Mouse (Mus musculus) lung, embryonic 15.5 days (tissue): ENCODE data around the gene Gm45062. TPM values are rescaled to one million over a fixed set of nuclear protein-coding genes. Genes with fewer than 3 reads are reported as not detected.

ENCODE experiments used
- ATAC-seq: fragments of 200-750 bp; cut with Nextera tagmentation; 2 replicates; pipeline ENCODE4 v1.8.0; 2017; ENCODE audit warnings: moderate number of reproducible peaks, borderline replicate concordance; ENCODE audit not compliant: low FRiP score, low TSS enrichment; ENCODE audit errors: extremely low read depth
- H3K27ac ChIP-seq: fragments of 300-500 bp; sonication (generic); 2 replicates; pipeline ENCODE4 v1.5.1; 2015; ENCODE audit warnings: moderate library complexity, mild to moderate bottlenecking, inconsistent platforms
- H3K27me3 ChIP-seq: fragments of 300-500 bp; sonication (generic); 2 replicates; pipeline ENCODE4 v1.6.1; 2015; ENCODE audit warnings: inconsistent platforms
- H3K36me3 ChIP-seq: fragments of 300-500 bp; sonication (generic); 2 replicates; pipeline ENCODE4 v1.6.1; 2015; ENCODE audit warnings: inconsistent platforms
- H3K4me1 ChIP-seq: fragments of 300-500 bp; sonication (generic); 2 replicates; pipeline ENCODE4 v1.6.1; 2015; ENCODE audit warnings: inconsistent platforms
- H3K4me2 ChIP-seq: fragments of 300-500 bp; sonication (generic); 2 replicates; pipeline ENCODE4 v1.6.1; 2015; ENCODE audit warnings: inconsistent platforms, mild to moderate bottlenecking, moderate library complexity
- H3K4me3 ChIP-seq: fragments of 300-500 bp; sonication (generic); 2 replicates; pipeline ENCODE4 v1.5.1; 2015; ENCODE audit warnings: mild to moderate bottlenecking, inconsistent platforms
- H3K9ac ChIP-seq: fragments of 300-500 bp; sonication (generic); 2 replicates; pipeline ENCODE4 v1.6.1; 2015; ENCODE audit warnings: inconsistent platforms
- H3K9me3 ChIP-seq: fragments of 300-500 bp; sonication (generic); 2 replicates; pipeline ENCODE4 v1.6.1; 2016; ENCODE audit warnings: inconsistent platforms
- whole genome bisulfite sequencing: fragments of 180-500 bp; shearing (Covaris S2); methylation state at CpG from one replicate; pipeline ENCODE4 v1.1.7; 2015; 5-methylcytosine and 5-hydroxymethylcytosine counted together
- polyA plus RNA-seq: library from polyadenylated mRNA; unstranded; fragments of >200 nt; fragmentation: Nextera tagmentation; extraction: Ambion mirVana; gene quantifications from 2 replicates; pipeline ENCODE4 v1.2.1, GENCODE M21; 2015

Gene Gm45062
- polyA plus RNA-seq, 1 experiment from 2014 or later, result 11.1 TPM

DNA sequence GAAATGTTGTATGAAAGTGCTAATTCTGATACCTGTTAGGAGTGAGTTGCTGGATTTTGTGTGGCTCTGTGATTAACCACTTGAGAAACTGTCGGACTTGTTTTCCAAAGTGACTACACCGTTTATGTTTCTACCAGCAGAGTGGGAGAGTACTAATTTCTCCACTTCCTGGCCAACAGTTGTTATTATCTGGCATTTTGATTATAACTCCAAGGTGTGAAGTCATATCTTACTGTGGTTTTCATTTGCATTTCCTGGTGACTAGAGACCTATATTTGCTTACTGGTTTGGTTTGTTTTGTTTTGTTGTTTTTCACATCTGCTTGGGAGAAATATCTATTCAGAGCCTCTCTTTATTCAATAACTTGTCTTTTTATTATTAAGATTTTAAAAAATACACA lies 149.1 kb downstream of the Gm45062 start:
- Histone ChIP-seq H3K4me3 (no peak overlapping the region), H3K4me2 (no peak overlapping the region), H3K9me3 (no peaks in the 10 kb centered on the region), H3K27ac (no peak overlapping the region), H3K4me1 (no peaks in the 10 kb centered on the region), H3K9ac (no peak overlapping the region), H3K36me3 (no peaks in the 10 kb centered on the region), H3K27me3 (no peaks in the 10 kb centered on the region)
- no peak for ATAC-seq
- 65% methylated on average over 2 of the region's 2 CpGs for WGBS

DNA sequence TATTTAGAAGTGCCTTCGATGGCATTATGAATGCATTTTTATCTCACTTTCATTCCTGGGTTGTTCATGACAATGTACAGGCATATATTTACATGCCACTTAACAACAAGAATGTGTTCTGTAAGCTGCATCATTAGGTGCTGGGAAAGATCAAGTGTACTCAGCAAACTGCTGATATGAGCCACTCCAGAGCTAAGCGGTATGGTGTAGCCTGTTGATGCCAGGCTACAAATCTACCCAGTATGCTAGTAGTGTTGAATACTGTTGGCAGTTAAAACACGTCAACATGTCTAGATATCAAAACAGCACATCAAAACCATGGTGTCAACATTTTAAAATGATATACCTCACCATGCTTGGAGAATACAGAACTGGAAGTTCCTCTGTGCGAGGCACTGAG lies 150.6 kb downstream of the Gm45062 start:
- H3K4me3 ChIP-seq, result no peak overlapping the region
- no peaks in the 10 kb centered on the region for H3K9me3 ChIP-seq
- WGBS, result 67% methylated on average over 4 of the region's 4 CpGs
- H3K4me1 ChIP-seq, result no peaks in the 10 kb centered on the region
- no peak overlapping the region for H3K9ac ChIP-seq
- no peaks in the 10 kb centered on the region for H3K36me3 ChIP-seq
- no peak overlapping the region for H3K4me2 ChIP-seq
- H3K27ac ChIP-seq, result no peak overlapping the region
- no peaks in the 10 kb centered on the region for H3K27me3 ChIP-seq
- ATAC-seq, result no peak

- Histone ChIP-seq H3K9me3 (no peaks in the 10 kb centered on the region), H3K4me2 (no peak overlapping the region)
- WGBS, result 67% methylated on average over 10 of the region's 10 CpGs
Measured at GRCm38 (mm10) chr6:8412845-8413598, 153.8 kb downstream of the Gm45062 start.

GRCm38 (mm10) chr6:8414020-8414419 lies 154.8 kb downstream of the Gm45062 start:
- no peak for ATAC-seq
- H3K27me3 ChIP-seq, result no peaks in the 10 kb centered on the region
- peak overlapping the region; percentile 6; the same call in 1 of the 2 replicates for H3K4me3 ChIP-seq
- no peaks in the 10 kb centered on the region for H3K36me3 ChIP-seq
- H3K9ac ChIP-seq, result no peak overlapping the region
- H3K4me1 ChIP-seq, result 0 out of 2 replicates have a peak, but pooled peaks cover 5% of the 10 kb centered on the region
- no peaks in the 10 kb centered on the region for H3K9me3 ChIP-seq
- H3K4me2 ChIP-seq, result peak overlapping the region; percentile 16; the same call in 1 of the 2 replicates
- 40% methylated on average over 9 of the region's 9 CpGs for WGBS
- H3K27ac ChIP-seq, result peak overlapping the region; percentile 41

More at GRCm38 (mm10) chr6:8412845-8413598, 153.8 kb downstream of the Gm45062 start:
- no peak overlapping the region for H3K9ac ChIP-seq
- 0 out of 2 replicates have a peak overlapping the region, but pooled peaks have one; percentile 41 for H3K27ac ChIP-seq
- no peak for ATAC-seq
- H3K36me3 ChIP-seq, result no peaks in the 10 kb centered on the region
- H3K27me3 ChIP-seq, result no peaks in the 10 kb centered on the region
- H3K4me3 ChIP-seq, result no peak overlapping the region
- H3K4me1 ChIP-seq, result 0 out of 2 replicates have a peak, but pooled peaks cover 5% of the 10 kb centered on the region

GRCm38 (mm10) chr6:8415823-8416222 lies 156.6 kb downstream of the Gm45062 start:
- ATAC-seq, result no peak
- Histone ChIP-seq H3K9ac (no peak overlapping the region), H3K36me3 (no peaks in the 10 kb centered on the region), H3K4me1 (0 out of 2 replicates have a peak, but pooled peaks cover 5% of the 10 kb centered on the region), H3K4me2 (no peak overlapping the region), H3K4me3 (no peak overlapping the region), H3K27ac (0 out of 2 replicates have a peak overlapping the region, but pooled peaks have one; percentile 31), H3K27me3 (no peaks in the 10 kb centered on the region), H3K9me3 (no peaks in the 10 kb centered on the region)
- WGBS, result 83% methylated on average over 5 of the region's 5 CpGs

DNA sequence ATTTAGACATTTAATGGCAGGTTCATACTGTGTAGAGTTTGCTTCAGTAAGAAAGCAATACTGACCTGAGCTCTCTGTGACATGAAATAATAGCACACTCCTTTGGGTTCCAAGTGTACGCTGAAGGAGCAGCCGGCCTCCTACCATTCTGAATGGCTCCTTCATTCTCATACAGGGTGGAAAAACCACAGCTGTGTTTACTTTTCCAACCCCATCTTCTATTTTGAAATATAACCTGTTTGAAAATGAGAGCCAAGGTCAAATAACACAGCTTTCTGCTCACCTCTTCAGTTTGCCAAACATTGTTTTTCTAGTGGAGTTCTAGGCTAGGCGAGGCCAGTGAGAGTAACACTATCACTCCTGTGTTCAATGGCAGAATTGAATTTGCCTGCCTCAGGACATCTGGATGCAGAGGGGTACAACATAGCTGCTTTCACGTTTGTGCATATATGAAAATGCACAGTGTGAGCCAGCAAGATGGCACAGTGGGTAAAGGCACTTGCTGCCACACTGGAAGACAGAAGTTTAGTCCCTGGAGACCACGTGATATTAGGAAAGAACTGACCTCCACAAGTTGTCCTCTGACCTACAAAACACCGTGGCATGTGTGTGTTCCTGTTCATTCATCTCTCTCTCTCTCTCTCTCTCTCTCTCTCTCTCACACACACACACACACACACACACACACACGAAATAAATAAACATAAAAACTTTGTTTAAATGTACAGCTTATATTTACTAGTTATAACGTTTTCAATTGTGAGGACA lies 157.7 kb downstream of the Gm45062 start:
- peak; percentile 65 for ATAC-seq
- Histone ChIP-seq H3K36me3 (no peaks in the 10 kb centered on the region), H3K27ac (peak overlapping the region; percentile 31), H3K4me1 (0 out of 2 replicates have a peak, but pooled peaks cover 5% of the 10 kb centered on the region), H3K9ac (no peak overlapping the region), H3K4me3 (no peak overlapping the region), H3K9me3 (no peaks in the 10 kb centered on the region), H3K4me2 (no peak overlapping the region), H3K27me3 (no peaks in the 10 kb centered on the region)
- 36% methylated on average over 8 of the region's 8 CpGs for WGBS

DNA sequence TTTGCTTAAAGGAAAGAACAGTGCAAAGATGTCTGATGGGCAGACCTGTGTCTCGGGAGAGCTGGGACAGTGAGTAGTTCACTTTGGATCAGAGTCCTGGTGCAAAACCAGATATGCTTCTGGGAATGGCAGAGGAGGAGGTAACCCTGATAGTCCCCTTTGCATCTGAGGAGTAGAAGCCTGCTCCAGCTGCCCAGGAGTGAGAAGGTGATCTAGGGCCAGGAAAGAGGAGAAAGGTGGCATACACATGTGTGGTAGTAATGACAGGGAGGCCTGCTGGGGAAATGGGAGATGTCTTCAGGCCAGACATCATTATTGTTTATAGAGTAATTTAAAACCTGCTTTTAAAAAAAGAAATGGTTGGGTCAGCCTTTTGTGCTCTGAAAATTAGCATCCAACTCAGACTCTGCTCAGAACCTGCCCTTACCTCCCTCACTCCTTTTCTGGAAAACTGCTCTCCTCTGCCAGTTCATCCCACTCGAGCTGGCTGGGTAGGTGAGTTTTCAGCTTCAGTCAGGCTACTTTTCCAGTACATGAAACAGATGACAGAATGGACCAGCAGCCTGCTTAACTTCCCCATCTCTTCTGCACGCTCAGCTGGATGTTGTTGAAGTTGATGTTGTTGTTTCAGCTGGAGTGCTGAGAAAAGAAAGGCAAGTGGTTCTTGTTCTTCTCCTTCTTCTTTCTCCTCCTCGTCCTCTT lies 160.4 kb downstream of the Gm45062 start:
- WGBS, result 47% methylated on average over 4 of the region's 4 CpGs
- Histone ChIP-seq H3K4me2 (no peak overlapping the region), H3K27me3 (no peaks in the 10 kb centered on the region), H3K36me3 (no peaks in the 10 kb centered on the region), H3K4me3 (no peak overlapping the region), H3K27ac (no peak overlapping the region), H3K9me3 (no peaks in the 10 kb centered on the region), H3K4me1 (peaks cover 5% of the 10 kb centered on the region; the same call in 1 of the 2 replicates), H3K9ac (no peak overlapping the region)
- no peak for ATAC-seq

- H3K9ac ChIP-seq, result no peak overlapping the region
- H3K4me3 ChIP-seq, result no peak overlapping the region
- peaks cover 5% of the 10 kb centered on the region; the same call in 1 of the 2 replicates for H3K4me1 ChIP-seq
- no peak for ATAC-seq
- no peak overlapping the region for H3K27ac ChIP-seq
- H3K4me2 ChIP-seq, result no peak overlapping the region
- H3K27me3 ChIP-seq, result no peaks in the 10 kb centered on the region
- no peaks in the 10 kb centered on the region for H3K9me3 ChIP-seq
- WGBS, result 80% methylated on average over 1 of the region's 1 CpGs
- H3K36me3 ChIP-seq, result no peaks in the 10 kb centered on the region
Measured at GRCm38 (mm10) chr6:8420187-8420503, 160.9 kb downstream of the Gm45062 start.

- WGBS, result 76% methylated on average over 5 of the region's 5 CpGs
- H3K9me3 ChIP-seq, result no peaks in the 10 kb centered on the region
- no peak overlapping the region for H3K27ac ChIP-seq
- H3K9ac ChIP-seq, result no peak overlapping the region
- no peaks in the 10 kb centered on the region for H3K36me3 ChIP-seq
- H3K27me3 ChIP-seq, result no peaks in the 10 kb centered on the region
- H3K4me1 ChIP-seq, result peaks cover 5% of the 10 kb centered on the region; the same call in 1 of the 2 replicates
- no peak for ATAC-seq
- no peak overlapping the region for H3K4me3 ChIP-seq
- H3K4me2 ChIP-seq, result no peak overlapping the region
Measured at GRCm38 (mm10) chr6:8421421-8421820, 162.2 kb downstream of the Gm45062 start.

GRCm38 (mm10) chr6:8421959-8422581 lies 162.8 kb downstream of the Gm45062 start:
- no peak overlapping the region for H3K27ac ChIP-seq
- peaks cover 1% of the 10 kb centered on the region; the same call in 1 of the 2 replicates for H3K4me1 ChIP-seq
- H3K9ac ChIP-seq, result no peak overlapping the region
- H3K4me2 ChIP-seq, result no peak overlapping the region
- no peaks in the 10 kb centered on the region for H3K36me3 ChIP-seq
- no peaks in the 10 kb centered on the region for H3K9me3 ChIP-seq
- H3K4me3 ChIP-seq, result no peak overlapping the region
- 69% methylated on average over 10 of the region's 10 CpGs for WGBS
- H3K27me3 ChIP-seq, result no peaks in the 10 kb centered on the region
- ATAC-seq, result no peak

DNA sequence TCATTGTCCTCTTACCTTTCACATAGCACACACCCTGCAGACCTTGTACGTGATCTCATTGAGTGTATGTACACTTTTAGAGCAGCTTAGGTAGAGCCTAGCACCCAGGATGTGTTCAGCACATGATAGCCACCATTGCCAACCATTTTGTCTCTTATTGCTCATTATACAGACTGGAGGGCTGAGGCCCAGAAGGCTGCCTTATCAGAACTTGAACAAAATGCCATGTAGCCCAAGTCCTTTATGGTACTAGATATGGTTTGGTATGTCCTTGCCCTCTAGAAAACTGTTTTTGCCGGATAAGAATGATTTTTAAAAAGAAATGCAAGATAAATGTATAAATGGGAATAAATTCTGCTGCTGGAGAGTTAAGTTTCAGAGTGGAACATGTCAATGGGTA lies 163.9 kb downstream of the Gm45062 start:
- no peak overlapping the region for H3K4me2 ChIP-seq
- H3K9me3 ChIP-seq, result no peaks in the 10 kb centered on the region
- no peak overlapping the region for H3K27ac ChIP-seq
- H3K4me3 ChIP-seq, result no peak overlapping the region
- WGBS, result 78% methylated on average over 2 of the region's 2 CpGs
- no peak overlapping the region for H3K9ac ChIP-seq
- H3K36me3 ChIP-seq, result no peaks in the 10 kb centered on the region
- H3K27me3 ChIP-seq, result no peaks in the 10 kb centered on the region
- H3K4me1 ChIP-seq, result no peaks in the 10 kb centered on the region; the same call in 1 of the 2 replicates
- no peak for ATAC-seq
